Mouse (Mus musculus): ENCODE measurements at regions not wholly inside any gene's neighbourhood (a gene's known extent, or its start where the extent isn't known, plus 50 kb on each side); places are given as distances from the start of the nearest gene placed in this dataset.

- no peak for TF ChIP-seq ZC3H11A (IDR thresholded peaks at IDR 0.05; ENCODE audit: borderline replicate concordance, low read depth, low read length)
- TF ChIP-seq HCFC1 (IDR thresholded peaks at IDR 0.05; ENCODE audit: borderline replicate concordance, insufficient read depth, low read length), result no peak
- TF ChIP-seq CHD2 (IDR thresholded peaks at IDR 0.05; ENCODE audit: low read depth, low read length), result no peak
Measured at GRCm38 (mm10) chr13:90814174-90814865, 90.8 kb downstream of the Atp6ap1l start.

Measured in ES-E14 (cell line).